In the genomic region with DNA sequence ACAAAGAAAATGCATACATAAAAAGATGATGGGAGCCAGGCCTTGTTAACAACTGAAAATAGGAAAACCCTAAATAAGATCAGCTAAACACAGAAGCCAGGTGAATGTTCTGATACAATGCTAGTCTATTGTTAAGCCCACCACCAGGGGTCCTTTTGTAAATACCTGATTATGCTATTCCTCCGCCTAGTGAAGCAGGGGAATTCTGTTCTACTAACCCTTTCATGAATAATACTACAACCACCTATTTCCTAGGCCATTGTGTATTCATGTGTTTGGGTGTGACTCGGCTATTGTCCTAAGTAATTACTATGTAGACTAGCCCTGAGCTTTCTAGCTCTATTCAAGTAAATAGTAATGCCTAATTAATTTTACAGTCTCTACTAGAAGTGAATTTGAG, we compare ENCODE assay signal across 6 mouse cellular contexts.
DNase-seq lines count a peak whose midpoint lies in the region; TF ChIP-seq lines count a peak whose summit lies in the region.
"Not testable (repeated sequence)": the region's sequence is repeated elsewhere in the genome, so short reads cannot be mapped to it uniquely, and the experiment has no call there.

No protein-coding gene starts in this region.

- not testable (repeated sequence) for H3K36me3 ChIP-seq in E14TG2a.4 (ENCODE audit: insufficient read depth, low read length); ES-E14 (ENCODE audit: control insufficient read depth, insufficient read depth, low read length, poor library complexity, severe bottlenecking)

- H3K27ac ChIP-seq in ES-E14 (ENCODE audit: insufficient read depth, low read depth, low read length, poor library complexity, severe bottlenecking), result peak overlapping the region; percentile 53; the same call in 1 of the 2 replicates

- peak; percentile 80 for DNase-seq in ES-CJ7 (ENCODE audit: low read depth, low spot score)
- peak; percentile 26 for DNase-seq in ES-E14 (ENCODE audit: low read depth, low spot score)
- peak; percentile 95 for DNase-seq in R1 (ENCODE audit: low read depth, low spot score)
- peak; percentile 11 for DNase-seq in WW6 (ENCODE audit: low read depth, low spot score)
- DNase-seq in ZHBTc4 (ENCODE audit: low read depth, low spot score), result peak; percentile 82

- in situ Hi-C loops in ES-E14 (cut with MboI; ENCODE audit: low sequenced_read_pairs in 2 of 2, unreplicated experiment in 2 of 2), result not testable (repeated sequence)

- TF ChIP-seq CTCF in E14TG2a.4 (conservative IDR thresholded peaks at IDR 0.05; ENCODE audit: low read length), result 0 out of 2 replicates have a peak, but pooled peaks have one; percentile 10

- not testable (repeated sequence) for H3K9ac ChIP-seq in ES-E14 (ENCODE audit: insufficient read depth, low read depth, low read length, poor library complexity, severe bottlenecking)

- H3K9me3 ChIP-seq in E14TG2a.4 (ENCODE audit: low read length); ES-E14 (ENCODE audit: control insufficient read depth, insufficient read depth, low read depth, low read length): not testable (repeated sequence)

- H3K4me3 ChIP-seq in E14TG2a.4 (replicated peaks; ENCODE audit: low read length); ES-E14 (ENCODE audit: insufficient read depth in 1 of 2, low read depth in 1 of 2, low read length in 2 of 2, poor library complexity in 1 of 2, severe bottlenecking in 1 of 2): not testable (repeated sequence)

- peaks cover 24% of the 10 kb centered on the region for H3K4me1 ChIP-seq in E14TG2a.4 (replicated peaks; ENCODE audit: low read depth, low read length)
- not testable (repeated sequence) for H3K4me1 ChIP-seq in ES-E14 (ENCODE audit: control insufficient read depth in 2 of 2, insufficient read depth in 2 of 2, low read length in 2 of 2, poor library complexity in 1 of 2)

- not testable (repeated sequence) for H3K27me3 ChIP-seq in E14TG2a.4 (ENCODE audit: insufficient read depth, low read length)

TF ChIP-seq in ES-E14, 5 proteins besides CTCF, POLR2A, EP300 and RAD21:
- 0 out of 2 replicates have a peak, but pooled peaks have one; percentile 23 for TF ChIP-seq CHD2 (IDR thresholded peaks at IDR 0.05; ENCODE audit: low read depth, low read length)

Comparison
In these comparisons a context has a peak if more than half of its experiments do, and no peak if none do; other contexts are left out.
1. DNase-seq: peak in every context shown above with its lines; median percentile 95 in R1; 82 in ZHBTc4; 80 in ES-CJ7; 26 in ES-E14; 11 in WW6.